Mouse (Mus musculus) midbrain, embryonic 16.5 days (tissue): ENCODE results near the gene Syngr1. TPM values are rescaled to one million over a fixed set of nuclear protein-coding genes. Genes with fewer than 3 reads are reported as not detected.

Source experiments
- ATAC-seq: fragments of 200-750 bp; cut with Nextera tagmentation; 2 replicates; pipeline ENCODE4 v1.8.0; 2017; ENCODE audit warnings: moderate TSS enrichment
- H3K27ac ChIP-seq: fragments of 300-500 bp; sonication (generic); 2 replicates; pipeline ENCODE4 v1.5.1; 2014; ENCODE audit warnings: mild to moderate bottlenecking, low read length, mixed read lengths
- H3K27me3 ChIP-seq: fragments of 300-500 bp; sonication (generic); 2 replicates; pipeline ENCODE4 v1.6.1; 2014; ENCODE audit warnings: low read depth, low read length, mixed read lengths; ENCODE audit not compliant: control insufficient read depth, insufficient read depth
- H3K36me3 ChIP-seq: fragments of 300-500 bp; sonication (generic); 2 replicates; pipeline ENCODE4 v1.6.1; 2014; ENCODE audit warnings: mild to moderate bottlenecking, low read length, moderate library complexity, mixed read lengths; ENCODE audit not compliant: control insufficient read depth, insufficient read depth
- H3K4me1 ChIP-seq: fragments of 300-500 bp; sonication (generic); 2 replicates; pipeline ENCODE4 v1.6.1; 2014; ENCODE audit warnings: mild to moderate bottlenecking, low read length, mixed read lengths; ENCODE audit not compliant: control insufficient read depth, insufficient read depth
- H3K4me2 ChIP-seq: fragments of 300-500 bp; sonication (generic); 2 replicates; pipeline ENCODE4 v1.6.1; 2014; ENCODE audit warnings: mild to moderate bottlenecking, low read length, mixed read lengths
- H3K4me3 ChIP-seq: fragments of 300-500 bp; sonication (generic); 2 replicates; pipeline ENCODE4 v1.5.1; 2014; ENCODE audit warnings: low read depth, mild to moderate bottlenecking, low read length, moderate library complexity, mixed read lengths
- H3K9ac ChIP-seq: fragments of 300-500 bp; sonication (generic); 2 replicates; pipeline ENCODE4 v1.6.1; 2014; ENCODE audit warnings: low read depth, low read length, mixed read lengths
- H3K9me3 ChIP-seq: fragments of 300-500 bp; sonication (generic); replicated peaks from 2 replicates; pipeline ENCODE4 v1.6.1; 2014; ENCODE audit warnings: mild to moderate bottlenecking, low read length, mixed read lengths; ENCODE audit not compliant: control insufficient read depth, poor library complexity, severe bottlenecking
- WGBS: fragments of 180-500 bp; shearing (Covaris S2); extraction: QIAGEN DNeasy Blood & Tissue Kit; methylation state at CpG from one replicate; pipeline ENCODE4 v1.1.7; 2014; 5-methylcytosine and 5-hydroxymethylcytosine counted together
- microRNA-seq: library from miRNA; unstranded; fragments of <30 nt; microRNA quantifications from one replicate; pipeline ENCODE4, GENCODE M21; 2017
- polyA plus RNA-seq: library from polyadenylated mRNA; unstranded; fragments of >200 nt; fragmentation: Nextera tagmentation; extraction: Ambion mirVana; gene quantifications from 2 replicates; pipeline ENCODE4 v1.2.1, GENCODE M21; 2015

The Syngr1 gene
- polyA plus RNA-seq, 1 experiment from 2014 or later: 83.9 TPM

DNA sequence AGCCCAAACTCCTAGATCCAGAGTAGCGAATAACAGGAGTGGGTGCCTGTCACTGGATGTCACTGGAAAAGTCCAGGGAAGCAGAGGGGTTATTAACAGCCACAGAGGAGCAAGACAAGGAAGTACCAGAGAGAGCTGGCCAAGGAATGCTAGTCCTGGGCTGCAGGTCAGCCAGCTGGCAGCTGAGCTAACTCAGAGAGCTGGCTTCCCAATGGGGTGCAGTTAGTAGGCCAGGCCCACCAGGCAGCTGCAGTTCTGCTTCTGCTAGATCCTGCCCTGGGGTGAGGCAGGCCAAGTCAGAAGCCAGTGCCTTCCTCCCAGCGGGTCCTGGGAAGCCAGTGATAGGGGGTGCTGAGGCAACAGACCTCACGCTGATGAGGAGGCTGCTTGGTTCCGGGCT is 69.6 kb downstream of the Syngr1 start:
- H3K4me3 ChIP-seq: no peak overlapping the region
- no peak overlapping the region for H3K27ac ChIP-seq
- ATAC-seq: no peak
- H3K4me1 ChIP-seq: no peaks in the 10 kb centered on the region
- WGBS: 89% methylated on average over 4 of the region's 4 CpGs
- no peak overlapping the region for H3K9ac ChIP-seq
- H3K36me3 ChIP-seq: peaks cover 31% of the 10 kb centered on the region
- H3K4me2 ChIP-seq: no peak overlapping the region
- H3K27me3 ChIP-seq: no peaks in the 10 kb centered on the region
- no peaks in the 10 kb centered on the region for H3K9me3 ChIP-seq

DNA sequence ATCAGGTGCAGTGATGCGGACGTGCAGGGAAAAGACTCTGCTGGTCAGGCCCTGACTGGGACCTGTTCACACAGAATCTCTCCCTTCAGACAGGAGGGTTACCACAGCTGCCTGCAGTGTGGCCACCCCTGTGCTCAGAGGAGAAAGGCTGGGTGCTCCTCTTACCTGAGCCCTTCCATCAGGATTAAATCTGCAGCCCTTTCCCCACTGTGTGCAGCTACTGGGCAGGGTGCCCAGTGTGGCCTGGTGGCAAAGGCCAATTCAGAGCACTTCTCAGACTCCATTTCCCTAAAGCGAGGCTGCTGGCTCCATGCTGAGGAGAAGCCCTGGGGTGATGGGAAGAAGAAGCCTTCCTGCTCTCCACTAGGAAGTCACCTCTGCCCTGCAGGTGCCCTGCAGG is 70.1 kb downstream of the Syngr1 start:
- ATAC-seq: no peak
- Histone ChIP-seq H3K4me2 (no peak overlapping the region), H3K36me3 (peaks cover 26% of the 10 kb centered on the region), H3K9ac (no peak overlapping the region), H3K9me3 (no peaks in the 10 kb centered on the region), H3K4me1 (no peaks in the 10 kb centered on the region), H3K27me3 (no peaks in the 10 kb centered on the region), H3K27ac (no peak overlapping the region), H3K4me3 (no peak overlapping the region)
- WGBS: 90% methylated on average over 3 of the region's 3 CpGs

DNA sequence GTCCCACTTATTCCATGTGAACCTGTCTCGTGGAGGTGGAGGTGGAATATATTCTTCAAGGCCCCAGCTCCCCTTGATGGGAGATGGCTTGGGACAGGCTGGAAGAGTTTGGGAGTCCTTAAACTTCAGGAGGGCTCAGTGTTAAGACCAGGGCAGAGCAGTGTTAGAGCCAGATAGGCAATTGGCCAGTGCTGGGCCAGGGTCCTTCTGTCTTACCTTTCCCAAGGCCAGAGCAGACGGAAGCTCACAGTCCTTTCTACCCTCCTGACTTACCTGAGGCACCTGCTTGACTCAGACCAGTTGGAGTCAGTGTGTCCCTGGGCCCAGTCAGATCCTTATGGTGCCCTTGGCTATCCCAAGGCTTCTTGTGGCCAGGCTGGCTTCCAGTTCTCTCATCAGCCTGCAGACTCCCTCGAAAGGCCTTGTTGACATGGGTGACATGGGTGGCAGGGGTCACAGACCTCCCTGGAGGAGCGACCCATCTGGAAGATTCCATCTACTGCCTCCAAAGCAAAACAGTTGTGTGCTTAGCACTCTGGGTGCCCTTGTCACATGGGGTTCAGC is 71.3 kb downstream of the Syngr1 start:
- no peak overlapping the region for H3K9ac ChIP-seq
- no peaks in the 10 kb centered on the region for H3K4me1 ChIP-seq
- no peak for ATAC-seq
- H3K36me3 ChIP-seq: peaks cover 25% of the 10 kb centered on the region
- no peaks in the 10 kb centered on the region for H3K27me3 ChIP-seq
- WGBS: 92% methylated on average over 4 of the region's 4 CpGs
- H3K27ac ChIP-seq: no peak overlapping the region
- H3K4me2 ChIP-seq: no peak overlapping the region
- no peaks in the 10 kb centered on the region for H3K9me3 ChIP-seq
- H3K4me3 ChIP-seq: no peak overlapping the region

DNA sequence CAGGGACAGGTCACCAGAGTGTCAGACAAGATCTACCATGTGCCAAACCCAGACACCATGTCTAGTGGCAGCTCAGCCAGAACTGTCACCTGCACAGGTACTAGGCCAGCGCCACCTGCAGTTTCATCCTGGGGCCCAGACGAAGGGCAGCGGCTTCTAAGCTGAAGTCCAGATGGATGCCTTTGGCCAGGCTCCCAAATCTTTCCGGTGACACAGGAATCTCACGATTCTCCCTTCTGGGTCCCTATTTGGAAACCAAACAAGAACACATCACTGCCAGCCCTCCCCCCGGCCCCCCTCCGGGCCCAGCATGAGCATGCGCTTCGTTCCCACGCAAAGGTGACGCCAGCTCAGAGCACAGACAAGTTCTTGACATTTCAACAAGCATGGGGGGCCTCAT is 72.1 kb downstream of the Syngr1 start:
- WGBS: 88% methylated on average over 11 of the region's 11 CpGs
- Histone ChIP-seq H3K36me3 (peaks cover 23% of the 10 kb centered on the region), H3K4me2 (no peak overlapping the region), H3K9me3 (no peaks in the 10 kb centered on the region), H3K9ac (no peak overlapping the region), H3K27me3 (no peaks in the 10 kb centered on the region), H3K27ac (no peak overlapping the region), H3K4me3 (no peak overlapping the region), H3K4me1 (no peaks in the 10 kb centered on the region)
- no peak for ATAC-seq

DNA sequence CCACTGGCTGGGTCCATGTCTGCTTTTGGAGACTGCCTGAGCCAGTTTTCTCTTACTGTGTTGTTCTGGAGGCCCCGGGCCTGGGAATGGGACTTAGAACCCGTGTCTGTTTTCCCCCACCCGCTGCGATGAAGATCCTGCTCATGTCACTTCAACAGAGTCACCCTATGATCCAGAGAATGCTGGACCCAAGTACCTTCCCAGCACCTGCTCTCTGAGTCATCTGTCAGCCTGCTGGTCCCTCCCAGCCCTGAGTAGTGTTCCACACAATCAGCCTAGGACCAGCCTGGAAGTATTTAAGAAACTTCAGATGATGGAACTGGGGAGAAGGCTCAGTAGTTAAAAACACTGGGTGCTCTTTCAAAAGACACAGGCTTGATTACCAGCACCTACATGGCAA is 72.6 kb downstream of the Syngr1 start:
- Histone ChIP-seq H3K4me2 (no peak overlapping the region), H3K27me3 (no peaks in the 10 kb centered on the region), H3K4me3 (no peak overlapping the region), H3K9ac (no peak overlapping the region), H3K27ac (no peak overlapping the region), H3K9me3 (no peaks in the 10 kb centered on the region), H3K4me1 (no peaks in the 10 kb centered on the region), H3K36me3 (peaks cover 22% of the 10 kb centered on the region)
- ATAC-seq: no peak
- WGBS: 90% methylated on average over 4 of the region's 4 CpGs

DNA sequence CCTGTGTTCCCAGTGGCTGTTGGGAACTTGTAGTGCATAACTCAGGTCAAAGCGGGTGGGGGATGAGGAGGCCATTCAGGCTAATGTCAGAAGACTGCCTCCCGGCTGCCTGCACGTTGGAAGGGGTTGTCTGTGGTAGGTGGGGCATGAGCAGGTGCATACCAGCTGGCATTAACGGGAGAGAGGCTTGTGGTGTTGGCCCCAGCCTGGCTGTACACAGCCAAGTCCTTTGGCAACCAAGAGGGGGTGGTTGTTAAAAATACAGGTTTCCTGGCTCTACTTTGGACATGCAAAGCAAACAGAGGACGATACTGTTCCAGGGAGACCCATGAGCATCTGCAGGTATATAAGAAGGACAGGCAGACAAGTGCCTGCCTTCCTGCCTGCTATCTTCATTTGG is 74.3 kb downstream of the Syngr1 start:
- H3K4me3 ChIP-seq: no peak overlapping the region
- no peaks in the 10 kb centered on the region for H3K4me1 ChIP-seq
- peaks cover 14% of the 10 kb centered on the region for H3K36me3 ChIP-seq
- no peak overlapping the region for H3K9ac ChIP-seq
- H3K27me3 ChIP-seq: no peaks in the 10 kb centered on the region
- H3K4me2 ChIP-seq: no peak overlapping the region
- H3K27ac ChIP-seq: no peak overlapping the region
- no peak for ATAC-seq
- H3K9me3 ChIP-seq: no peaks in the 10 kb centered on the region
- WGBS: 66% methylated on average over 5 of the region's 5 CpGs

Small RNAs within 50 kb of the gene (microRNA-seq; reads per million reads assigned to microRNA genes)
- gene Snord43: 23.6 reads per million, percentile 39 among the genes with 10 or more reads in this experiment

Other genes with a start within 250 kb of the Syngr1 start
- gene Apobec3, start 199.7 kb upstream of the Syngr1 start, polyA plus RNA-seq: 3.8 and 4.2 TPM in 2 replicates
- gene Cbx7, start 120.2 kb upstream of the Syngr1 start, polyA plus RNA-seq: 4.8 and 5.0 TPM in 2 replicates
- 4.3 and 6.8 TPM in 2 replicates for gene Pdgfb, start 76.4 kb upstream of the Syngr1 start, polyA plus RNA-seq
- 524 and 548 TPM in 2 replicates for gene Rpl3, start 534 bp downstream of the Syngr1 start, polyA plus RNA-seq
- gene Tab1, start 41.8 kb downstream of the Syngr1 start, polyA plus RNA-seq: 35.9 and 38.3 TPM in 2 replicates
- 14.1 and 15.2 TPM in 2 replicates for gene Mgat3, start 82.4 kb downstream of the Syngr1 start, polyA plus RNA-seq
- gene Mief1, start 142.7 kb downstream of the Syngr1 start, polyA plus RNA-seq: 35.2 and 37.4 TPM in 2 replicates
- gene AC140267.1, start 144.5 kb downstream of the Syngr1 start, polyA plus RNA-seq: 5.5 TPM in 1 of 2 replicates, not detected in the other
- 125 and 131 TPM in 2 replicates for gene Atf4, start 163.8 kb downstream of the Syngr1 start, polyA plus RNA-seq
- 74.9 and 79.6 TPM in 2 replicates for gene Rps19bp1, start 173.0 kb downstream of the Syngr1 start, polyA plus RNA-seq
- 1.0 and 1.4 TPM in 2 replicates for gene Cacna1i, start 195.9 kb downstream of the Syngr1 start, polyA plus RNA-seq